Mouse (Mus musculus): Measurements from ENCODE around the gene Ror2. TPM values are rescaled to one million over a fixed set of nuclear protein-coding genes. Genes with fewer than 3 reads are reported as not detected.

Ror2 gene
- polyA plus RNA-seq, 1 experiment from 2014 or later: 3.2 TPM

DNA sequence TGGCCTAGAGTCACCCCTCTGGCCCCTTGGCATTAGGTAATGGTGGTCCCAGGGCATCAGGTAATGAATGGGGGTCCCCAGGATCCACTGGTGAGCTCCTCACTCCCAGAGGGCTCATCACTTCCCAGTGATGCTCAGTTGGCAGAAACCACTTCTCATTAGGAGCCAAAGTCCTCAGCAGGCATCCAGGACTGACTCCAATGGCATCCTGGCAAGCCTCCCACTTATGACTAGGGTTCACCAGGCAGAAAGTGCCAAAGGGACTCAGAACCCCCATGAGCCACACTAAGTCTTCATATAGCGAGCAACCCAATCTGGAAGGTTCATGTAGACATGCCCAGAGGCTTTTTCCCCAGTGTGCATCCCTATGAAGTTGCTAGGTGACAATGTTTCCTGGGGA lies 221.2 kb downstream of the Ror2 start:
- no peaks in the 10 kb centered on the region for H3K27me3 ChIP-seq (replicated peaks)
- no peaks in the 10 kb centered on the region for H3K9me3 ChIP-seq
- no peak overlapping the region for H3K4me2 ChIP-seq
- no peak overlapping the region for H3K9ac ChIP-seq
- no peak overlapping the region for H3K4me3 ChIP-seq
- 75% methylated on average over 1 of the region's 1 CpGs for WGBS
- H3K4me1 ChIP-seq: no peaks in the 10 kb centered on the region
- no peak overlapping the region for H3K27ac ChIP-seq
- H3K36me3 ChIP-seq (replicated peaks): no peaks in the 10 kb centered on the region
- no peak for ATAC-seq (replicated peaks)

Other genes with a start within 250 kb of the Ror2 start
- 27.0 and 27.3 TPM in 2 replicates for gene Sptlc1, start 91.3 kb upstream of the Ror2 start, polyA plus RNA-seq (2015; fragmentation: Nextera tagmentation; extraction: Ambion mirVana)
- 0.60 and 0.83 TPM in 2 replicates for gene Msx2, start 186.9 kb upstream of the Ror2 start, polyA plus RNA-seq (2015; fragmentation: Nextera tagmentation; extraction: Ambion mirVana)

All from midbrain, embryonic 15.5 days (tissue).